Mouse (Mus musculus) C2C12 (cell line): ENCODE results near the gene Sae1. TPM values are rescaled to one million over a fixed set of nuclear protein-coding genes. Genes with fewer than 3 reads are reported as not detected.
"Not testable (repeated sequence)": the region's sequence is repeated elsewhere in the genome, so short reads cannot be mapped to it uniquely, and the experiment has no call there.

Experiments used
- H3K27me3 ChIP-seq: one replicate; pipeline ENCODE4 v1.6.1; 2011; ENCODE audit not compliant: control insufficient read depth, insufficient read depth, insufficient read length
- H3K36me3 ChIP-seq: one replicate; pipeline ENCODE4 v1.6.1; 2011; ENCODE audit not compliant: control insufficient read depth, insufficient read depth
- H3K4me3 ChIP-seq: one replicate; pipeline ENCODE4 v1.5.1; 2011; ENCODE audit warnings: mild to moderate bottlenecking, control low read depth; ENCODE audit not compliant: poor library complexity, insufficient read depth, severe bottlenecking
- H3K79me2 ChIP-seq: one replicate; pipeline ENCODE4 v1.6.1; 2011; ENCODE audit not compliant: control insufficient read depth, insufficient read depth
- H3K79me3 ChIP-seq: one replicate; pipeline ENCODE4 v1.6.1; 2011; ENCODE audit warnings: low read depth, control low read depth
- H3ac ChIP-seq: one replicate; pipeline ENCODE3; 2011; ENCODE audit warnings: low read depth; ENCODE audit not compliant: control insufficient read depth, insufficient read length
- CEBPB ChIP-seq: IDR thresholded peaks from one replicate; pipeline ENCODE4 v1.6.1; 2011; ENCODE audit warnings: low read depth, mild to moderate bottlenecking, control low read depth, moderate library complexity
- CTCF ChIP-seq: IDR thresholded peaks from one replicate; pipeline ENCODE4 v1.5.1; 2011; ENCODE audit not compliant: control insufficient read depth, insufficient read depth, insufficient read length
- FOSL1 ChIP-seq: IDR thresholded peaks from one replicate; pipeline ENCODE4 v1.8.0; 2011; ENCODE audit warnings: mild to moderate bottlenecking, low read length; ENCODE audit not compliant: poor library complexity, insufficient read depth, severe bottlenecking
- MAX ChIP-seq: IDR thresholded peaks from one replicate; pipeline ENCODE4 v1.6.1; 2011; ENCODE audit warnings: mild to moderate bottlenecking, control low read depth
- MYOD1 ChIP-seq: IDR thresholded peaks from one replicate; pipeline ENCODE4 v1.6.1; 2011; ENCODE audit warnings: low read depth; ENCODE audit not compliant: control insufficient read depth, insufficient read length
- MYOG ChIP-seq: IDR thresholded peaks from one replicate; pipeline ENCODE4 v1.6.1; 2011; ENCODE audit not compliant: control insufficient read depth, insufficient read length; ENCODE audit errors: extremely low read depth
- USF1 ChIP-seq: IDR thresholded peaks from one replicate; pipeline ENCODE4 v1.6.1; 2011; ENCODE audit warnings: low read depth, mild to moderate bottlenecking, control low read depth, moderate library complexity
- polyA plus RNA-seq: library from polyadenylated mRNA; unstranded; fragments of >200 nt; fragmentation: generic; extraction: Trizol; gene quantifications from one replicate; pipeline ENCODE4 v1.2.1, GENCODE M21; 2012; ENCODE audit warnings: missing spikeins

The Sae1 gene
- polyA plus RNA-seq, 1 experiment: 218 TPM

- no peaks in the 10 kb centered on the region for H3K79me3 ChIP-seq
- no peak overlapping the region for H3ac ChIP-seq
- H3K27me3 ChIP-seq: no peaks in the 10 kb centered on the region
- no peaks in the 10 kb centered on the region for H3K36me3 ChIP-seq
- no peak for TF ChIP-seq MYOD1
- TF ChIP-seq USF1: no peak
- TF ChIP-seq CTCF: no peak
- no peak for TF ChIP-seq CEBPB
- no peak for TF ChIP-seq FOSL1
- no peak overlapping the region for H3K4me3 ChIP-seq
- H3K79me2 ChIP-seq: no peaks in the 10 kb centered on the region
Measured at GRCm38 (mm10) chr7:16395944-16396343, 8.3 kb upstream of the Sae1 start.

GRCm38 (mm10) chr7:16392923-16393322 lies 5.3 kb upstream of the Sae1 start:
- Histone ChIP-seq H3K4me3 (no peak overlapping the region), H3K79me2 (no peaks in the 10 kb centered on the region), H3K27me3 (no peaks in the 10 kb centered on the region), H3ac (no peak overlapping the region), H3K79me3 (no peaks in the 10 kb centered on the region), H3K36me3 (no peaks in the 10 kb centered on the region)
- TF ChIP-seq CTCF (no peak), FOSL1 (no peak), USF1 (no peak), CEBPB (no peak), MYOG (no peak), MYOD1 (no peak), MAX (no peak)

GRCm38 (mm10) chr7:16389942-16390341 lies 2.3 kb upstream of the Sae1 start:
- peaks cover 27% of the 10 kb centered on the region for H3K79me2 ChIP-seq
- peaks cover 25% of the 10 kb centered on the region for H3K79me3 ChIP-seq
- H3ac ChIP-seq, H3K4me3 ChIP-seq, H3K27me3 ChIP-seq, H3K36me3 ChIP-seq: not testable (repeated sequence)

- Histone ChIP-seq H3K4me3 (no peak overlapping the region), H3K79me3 (peaks cover 45% of the 10 kb centered on the region), H3K79me2 (peaks cover 91% of the 10 kb centered on the region), H3ac (no peak overlapping the region), H3K36me3 (peaks cover 67% of the 10 kb centered on the region), H3K27me3 (no peaks in the 10 kb centered on the region)
- TF ChIP-seq USF1 (no peak), CEBPB (no peak), MYOD1 (no peak), FOSL1 (no peak), MYOG (no peak), MAX (no peak), CTCF (no peak)
Measured at GRCm38 (mm10) chr7:16376505-16376904, 11.1 kb downstream of the Sae1 start.

- no peak for TF ChIP-seq USF1
- no peak for TF ChIP-seq CEBPB
- TF ChIP-seq FOSL1: no peak
- TF ChIP-seq MAX: no peak
- no peak for TF ChIP-seq MYOG
- no peak for TF ChIP-seq CTCF
- TF ChIP-seq MYOD1: no peak
- H3K36me3 ChIP-seq: peaks cover 70% of the 10 kb centered on the region
- H3K79me3 ChIP-seq: peaks cover 33% of the 10 kb centered on the region
- H3K79me2 ChIP-seq: peaks cover 90% of the 10 kb centered on the region
- H3K4me3 ChIP-seq: no peak overlapping the region
- no peaks in the 10 kb centered on the region for H3K27me3 ChIP-seq
- H3ac ChIP-seq: no peak overlapping the region
Measured at GRCm38 (mm10) chr7:16374989-16375388, 12.6 kb downstream of the Sae1 start.

- Histone ChIP-seq H3K79me3 (peaks cover 29% of the 10 kb centered on the region), H3K79me2 (peaks cover 90% of the 10 kb centered on the region), H3K4me3 (no peak overlapping the region), H3K27me3 (no peaks in the 10 kb centered on the region), H3K36me3 (peaks cover 79% of the 10 kb centered on the region), H3ac (no peak overlapping the region)
- no peak for TF ChIP-seq MYOD1
- TF ChIP-seq CTCF: no peak
- TF ChIP-seq FOSL1: no peak
- no peak for TF ChIP-seq MAX
- no peak for TF ChIP-seq MYOG
- no peak for TF ChIP-seq CEBPB
- no peak for TF ChIP-seq USF1
Measured at GRCm38 (mm10) chr7:16373719-16374118, 13.9 kb downstream of the Sae1 start.
